Mouse (Mus musculus): ENCODE measurements at regions not wholly inside any gene's neighbourhood (a gene's known extent, or its start where the extent isn't known, plus 50 kb on each side); places are given as distances from the start of the nearest gene placed in this dataset.

GRCm38 (mm10) chr7:35988449-35989109 is 185.8 kb upstream of the Zfp507 start:
- TF ChIP-seq POLR2A (IDR thresholded peaks at IDR 0.05; ENCODE audit: insufficient read depth, low read length) (no peak), CTCF (IDR thresholded peaks at IDR 0.05; ENCODE audit: low read depth, low read length) (no peak), EP300 (IDR thresholded peaks at IDR 0.05; ENCODE audit: insufficient read depth, low read depth, low read length) (no peak)
